ENCODE assay signal across 23 mouse cellular contexts in genomic region chr11:81402263-81402662, GRCm38 (mm10).
DNase-seq lines count a peak whose midpoint lies in the region; ATAC-seq and TF ChIP-seq lines count a peak whose summit lies in the region.
"Had no signal": no experiment of that assay in that cellular context is flagged by ENCODE, and none has a peak within 500 bp of the region (broad histone marks: within the 10 kb centered on the region; RNA-seq: fewer than 3 reads in every experiment).

No protein-coding gene starts in this region.

- peak; percentile 8 to 38 for DNase-seq in lung, adult 18-20 months
- DNase-seq in lung, adult 2 months: no peak
- peak; percentile 18 for DNase-seq in brain, adult 2 months (ENCODE audit: low read depth, low spot score)
- DNase-seq in lung, postnatal 36 days: peak; percentile 37
- no peak for DNase-seq in embryonic facial prominence, embryonic 10.5 days (ENCODE audit: low spot score)
- DNase-seq: adrenal gland, postnatal 25 days; cerebellum, adult 9-10 months; heart, postnatal 10 days; kidney, adult 2 months; right cerebral cortex, adult 18-20 months; right cerebral cortex, postnatal 4 days; thymus, postnatal 36 days had no signal

- 60% methylated on average over 8 of the region's 8 CpGs for WGBS in lung, adult 2 months
- WGBS in embryonic facial prominence, embryonic 10.5 days: 91% methylated on average over 8 of the region's 8 CpGs
- WGBS in forebrain, embryonic 12.5 days: 90% methylated on average over 8 of the region's 8 CpGs

- no peaks in the 10 kb centered on the region for H3K27me3 ChIP-seq in embryonic facial prominence, embryonic 10.5 days (replicated peaks; ENCODE audit: low read depth, poor library complexity, severe bottlenecking)
- H3K27me3 ChIP-seq in forebrain, embryonic 12.5 days: no peaks in the 10 kb centered on the region
- H3K27me3 ChIP-seq: embryonic facial prominence, embryonic 15.5 days; heart, embryonic 12.5 days; hindbrain, embryonic 15.5 days; neural tube, embryonic 15.5 days; stomach, embryonic 15.5 days had no signal

- no peaks in the 10 kb centered on the region; the same call in 1 of the 2 replicates for H3K4me1 ChIP-seq in lung, adult 2 months (ENCODE audit: control insufficient read depth, insufficient read depth, low read length)
- no peaks in the 10 kb centered on the region for H3K4me1 ChIP-seq in embryonic facial prominence, embryonic 10.5 days
- H3K4me1 ChIP-seq in forebrain, embryonic 12.5 days: no peaks in the 10 kb centered on the region
- H3K4me1 ChIP-seq: embryonic facial prominence, embryonic 15.5 days; hindbrain, embryonic 15.5 days; stomach, embryonic 15.5 days had no signal

- no peak overlapping the region for H3K9ac ChIP-seq in forebrain, embryonic 12.5 days
- H3K9ac ChIP-seq: embryonic facial prominence, embryonic 15.5 days; heart, embryonic 12.5 days; hindbrain, embryonic 15.5 days; neural tube, embryonic 15.5 days; stomach, embryonic 15.5 days had no signal

- TF ChIP-seq POLR2A in lung, adult 2 months (IDR thresholded peaks at IDR 0.05; ENCODE audit: borderline replicate concordance, extremely low read depth, low read depth, low read length): no peak

- no peak overlapping the region for H3K4me2 ChIP-seq in forebrain, embryonic 12.5 days
- H3K4me2 ChIP-seq: embryonic facial prominence, embryonic 15.5 days; heart, embryonic 12.5 days; hindbrain, embryonic 15.5 days; midbrain, embryonic 11.5 days; neural tube, embryonic 15.5 days; stomach, embryonic 15.5 days had no signal

- ATAC-seq in erythroid progenitor cell, adult 5-6 weeks (replicated peaks; ENCODE audit: low FRiP score, poor library complexity, severe bottlenecking): no peak
- no peak for ATAC-seq in forebrain, embryonic 12.5 days (ENCODE audit: low FRiP score)
- ATAC-seq: forebrain, embryonic 16.5 days had no signal

- no peak overlapping the region for H3K27ac ChIP-seq in embryonic facial prominence, embryonic 10.5 days (replicated peaks)
- H3K27ac ChIP-seq in forebrain, embryonic 12.5 days: no peak overlapping the region
- H3K27ac ChIP-seq: embryonic facial prominence, embryonic 15.5 days; hindbrain, embryonic 15.5 days; kidney, postnatal 0 days; limb, embryonic 10.5 days; neural tube, embryonic 15.5 days; stomach, embryonic 15.5 days had no signal

- no peak overlapping the region for H3K4me3 ChIP-seq in lung, adult 2 months (replicated peaks; ENCODE audit: extremely low read depth, low read depth, low read length)
- no peak overlapping the region for H3K4me3 ChIP-seq in embryonic facial prominence, embryonic 10.5 days
- no peak overlapping the region for H3K4me3 ChIP-seq in forebrain, embryonic 12.5 days (replicated peaks)
- H3K4me3 ChIP-seq: embryonic facial prominence, embryonic 15.5 days; heart, embryonic 12.5 days; hindbrain, embryonic 15.5 days; limb, embryonic 10.5 days; neural tube, embryonic 15.5 days; stomach, embryonic 15.5 days had no signal

- H3K36me3 ChIP-seq in embryonic facial prominence, embryonic 10.5 days (replicated peaks): no peaks in the 10 kb centered on the region
- no peaks in the 10 kb centered on the region for H3K36me3 ChIP-seq in forebrain, embryonic 12.5 days (replicated peaks)
- H3K36me3 ChIP-seq: embryonic facial prominence, embryonic 15.5 days; heart, embryonic 12.5 days; hindbrain, embryonic 15.5 days; limb, embryonic 10.5 days; neural tube, embryonic 15.5 days; stomach, embryonic 15.5 days had no signal

- TF ChIP-seq CTCF in lung, adult 2 months (IDR thresholded peaks at IDR 0.05; ENCODE audit: insufficient read depth, low read length): no peak

- no peaks in the 10 kb centered on the region for H3K9me3 ChIP-seq in embryonic facial prominence, embryonic 10.5 days
- no peaks in the 10 kb centered on the region for H3K9me3 ChIP-seq in forebrain, embryonic 12.5 days
- H3K9me3 ChIP-seq: embryonic facial prominence, embryonic 15.5 days; hindbrain, embryonic 15.5 days; limb, embryonic 10.5 days; neural tube, embryonic 15.5 days; stomach, embryonic 15.5 days had no signal

Comparison
In these comparisons a context has a peak if more than half of its experiments do, and no peak if none do; other contexts are left out.
1. DNase-seq: peak in lung, adult 18-20 months (2 of 2), brain, adult 2 months (single experiment) and lung, postnatal 36 days (single experiment); none in lung, adult 2 months (single experiment) and embryonic facial prominence, embryonic 10.5 days (single experiment).